In genomic region chr2:30464411-30464810, GRCm38 (mm10) we compare ENCODE assay signal across 9 mouse cellular contexts. TPM values are rescaled to one million over a fixed set of nuclear protein-coding genes. Genes with fewer than 3 reads are reported as not detected.
A peak's percentile ranks its signal among the peaks of the same experiment; 100 is the strongest.
DNase-seq lines count a peak whose midpoint lies in the region; ATAC-seq and TF ChIP-seq lines count a peak whose summit lies in the region.
"Had no signal": no experiment of that assay in that cellular context is flagged by ENCODE, and none has a peak within 500 bp of the region (broad histone marks: within the 10 kb centered on the region; RNA-seq: fewer than 3 reads in every experiment).

No protein-coding gene starts in this region.

- no peaks in the 10 kb centered on the region for H3K36me3 ChIP-seq in heart, postnatal 0 days (replicated peaks; ENCODE audit: control insufficient read depth, insufficient read depth, low read length)
- no peaks in the 10 kb centered on the region for H3K36me3 ChIP-seq in intestine, embryonic 14.5 days (ENCODE audit: control insufficient read depth, insufficient read depth, low read length)
- no peaks in the 10 kb centered on the region for H3K36me3 ChIP-seq in midbrain, postnatal 0 days (ENCODE audit: insufficient read depth, low read length)

- TF ChIP-seq CTCF in heart, postnatal 0 days (IDR thresholded peaks at IDR 0.05; ENCODE audit: low read depth), result no peak
- TF ChIP-seq CTCF in bone marrow macrophage, adult 2 months (IDR thresholded peaks at IDR 0.05; ENCODE audit: low read depth, low read length), result no peak
- no peak for TF ChIP-seq CTCF in midbrain, postnatal 0 days (IDR thresholded peaks at IDR 0.05)

- no peak for ATAC-seq in heart, postnatal 0 days (ENCODE audit: insufficient read depth, low read depth)
- no peak for ATAC-seq in intestine, embryonic 14.5 days (replicated peaks; ENCODE audit: low FRiP score, low TSS enrichment, low read depth)
- ATAC-seq in midbrain, postnatal 0 days (ENCODE audit: low FRiP score), result no peak

- TF ChIP-seq POLR2A in bone marrow macrophage, adult 2 months (IDR thresholded peaks at IDR 0.05; ENCODE audit: borderline replicate concordance, low read depth, low read length), result no peak

- H3K9ac ChIP-seq in heart, postnatal 0 days (replicated peaks; ENCODE audit: low read depth, low read length), result peak overlapping the region; percentile 53
- H3K9ac ChIP-seq in intestine, embryonic 14.5 days (ENCODE audit: low read length), result peak overlapping the region; percentile 25; the same call in 1 of the 2 replicates
- H3K9ac ChIP-seq in midbrain, postnatal 0 days (replicated peaks; ENCODE audit: low read length, poor library complexity, severe bottlenecking), result no peak overlapping the region

- 27% methylated on average over 5 of the region's 5 CpGs for WGBS in heart, postnatal 0 days
- 55% methylated on average over 5 of the region's 5 CpGs for WGBS in intestine, embryonic 14.5 days
- 80% methylated on average over 5 of the region's 5 CpGs for WGBS in midbrain, postnatal 0 days

- no peak for DNase-seq in heart, postnatal 0 days (ENCODE audit: low spot score)
- no peak for DNase-seq in heart, postnatal 25 days (ENCODE audit: low spot score)
- DNase-seq in intestine, embryonic 14.5 days (ENCODE audit: low spot score), result no peak
- no peak for DNase-seq in midbrain, postnatal 0 days (ENCODE audit: low spot score)
- no peak for DNase-seq in ovary, adult 18-20 months (ENCODE audit: low spot score)
- no peak for DNase-seq in frontal cortex, postnatal 25 days (ENCODE audit: low spot score in 2 of 2)
- DNase-seq in frontal cortex, adult 2 months (ENCODE audit: extremely low spot score in 1 of 2, low spot score in 1 of 2), result no peak

- intact Hi-C loops in heart, postnatal 25 days (cut with DNase I), result no loop called here

- H3K27ac ChIP-seq in heart, postnatal 0 days (ENCODE audit: low read depth), result peak overlapping the region; percentile 78
- no peak overlapping the region for H3K27ac ChIP-seq in bone marrow macrophage, adult 2 months (ENCODE audit: insufficient read depth, low read depth, low read length)
- peak overlapping the region; percentile 62; the same call in 1 of the 2 replicates for H3K27ac ChIP-seq in intestine, embryonic 14.5 days (ENCODE audit: low read depth)
- H3K27ac ChIP-seq in midbrain, postnatal 0 days (ENCODE audit: low read depth, low read length), result no peak overlapping the region

- peak overlapping the region; percentile 56 for H3K4me2 ChIP-seq in heart, postnatal 0 days (ENCODE audit: low read depth, low read length)
- H3K4me2 ChIP-seq in intestine, embryonic 14.5 days (ENCODE audit: low read length), result peak overlapping the region; percentile 43
- H3K4me2 ChIP-seq in midbrain, postnatal 0 days (ENCODE audit: low read depth, low read length, poor library complexity, severe bottlenecking), result peak overlapping the region; percentile 49

- no peaks in the 10 kb centered on the region for H3K9me3 ChIP-seq in heart, postnatal 0 days (replicated peaks; ENCODE audit: control insufficient read depth, low read length)
- no peaks in the 10 kb centered on the region for H3K9me3 ChIP-seq in intestine, embryonic 14.5 days (ENCODE audit: control insufficient read depth, low read length)
- H3K9me3 ChIP-seq in midbrain, postnatal 0 days (ENCODE audit: low read length), result no peaks in the 10 kb centered on the region

- H3K4me1 ChIP-seq in heart, postnatal 0 days (ENCODE audit: control insufficient read depth, insufficient read depth), result peaks cover 20% of the 10 kb centered on the region; the same call in 1 of the 2 replicates
- peaks cover 5% of the 10 kb centered on the region; the same call in 1 of the 2 replicates for H3K4me1 ChIP-seq in bone marrow macrophage, adult 2 months (ENCODE audit: control insufficient read depth, insufficient read depth, low read length)
- peaks cover 26% of the 10 kb centered on the region for H3K4me1 ChIP-seq in intestine, embryonic 14.5 days (replicated peaks; ENCODE audit: control insufficient read depth, insufficient read depth, low read length)
- H3K4me1 ChIP-seq in midbrain, postnatal 0 days (ENCODE audit: insufficient read depth, low read length), result peaks cover 21% of the 10 kb centered on the region; the same call in 1 of the 2 replicates

- no peaks in the 10 kb centered on the region for H3K27me3 ChIP-seq in heart, postnatal 0 days (ENCODE audit: control insufficient read depth, insufficient read depth, low read length)
- no peaks in the 10 kb centered on the region for H3K27me3 ChIP-seq in intestine, embryonic 14.5 days (replicated peaks; ENCODE audit: control insufficient read depth, insufficient read depth, low read length)
- no peaks in the 10 kb centered on the region for H3K27me3 ChIP-seq in midbrain, postnatal 0 days (ENCODE audit: insufficient read depth, low read length)
- H3K27me3 ChIP-seq: Patski had no signal

- TF ChIP-seq EP300 in heart, postnatal 0 days (IDR thresholded peaks at IDR 0.05; ENCODE audit: low read depth), result no peak

- peak overlapping the region; percentile 37 for H3K4me3 ChIP-seq in heart, postnatal 0 days (ENCODE audit: low read depth, low read length)
- H3K4me3 ChIP-seq in bone marrow macrophage, adult 2 months (ENCODE audit: insufficient read depth, low read length), result peak overlapping the region; percentile 43
- H3K4me3 ChIP-seq in intestine, embryonic 14.5 days (ENCODE audit: low read depth, low read length), result peak overlapping the region; percentile 16; the same call in 1 of the 2 replicates
- 0 out of 2 replicates have a peak overlapping the region, but pooled peaks have one; percentile 20 for H3K4me3 ChIP-seq in midbrain, postnatal 0 days (ENCODE audit: low read depth, low read length)

RNA-seq across cellular contexts. Expression of gene Ier5l, which starts 9.6 kb away (rescaled TPM):
- total RNA-seq in heart, postnatal 0 days (2014; rRNA removed; ENCODE audit: low replicate concordance), result 12.4 and 12.5 TPM in 2 replicates
- 0.94 and 1.2 TPM in 2 replicates for polyA plus RNA-seq in heart, postnatal 0 days (2015; fragmentation: Nextera tagmentation; extraction: Ambion mirVana)
- 1 to 10 TPM; 4.1 to 6.9 TPM for total RNA-seq in heart, postnatal 25 days (2021)
- polyA plus RNA-seq in bone marrow macrophage, adult 2 months (2012; ENCODE audit: insufficient read depth, insufficient read length, missing spikeins), result 2.0 and 2.4 TPM in 2 replicates
- 2.1 TPM in 2 replicates for polyA plus RNA-seq in intestine, embryonic 14.5 days (2014; fragmentation: Nextera tagmentation; extraction: Ambion mirVana)
- total RNA-seq in midbrain, postnatal 0 days (2014; rRNA removed), result 23.6 and 28.2 TPM in 2 replicates
- 2.6 and 3.2 TPM in 2 replicates for polyA plus RNA-seq in midbrain, postnatal 0 days (2015; fragmentation: Nextera tagmentation; extraction: Ambion mirVana)
- polyA plus RNA-seq in frontal cortex, adult 2 months (2012; rRNA removed), result 14.6 and 17.6 TPM in 2 replicates

RNA-seq across cellular contexts. Expression of gene Ptpa, which starts 48.6 kb away (rescaled TPM):
- 109 and 112 TPM in 2 replicates for total RNA-seq in heart, postnatal 0 days (2014; rRNA removed; ENCODE audit: low replicate concordance)
- 92.4 TPM in 2 replicates for polyA plus RNA-seq in heart, postnatal 0 days (2015; fragmentation: Nextera tagmentation; extraction: Ambion mirVana)
- total RNA-seq in heart, postnatal 25 days (2021), result 10 to 100 TPM; 91.2 to 92.3 TPM
- 110 TPM in 2 replicates for polyA plus RNA-seq in bone marrow macrophage, adult 2 months (2012; ENCODE audit: insufficient read depth, insufficient read length, missing spikeins)
- 76.6 and 78.2 TPM in 2 replicates for polyA plus RNA-seq in intestine, embryonic 14.5 days (2014; fragmentation: Nextera tagmentation; extraction: Ambion mirVana)
- 139 and 147 TPM in 2 replicates for total RNA-seq in midbrain, postnatal 0 days (2014; rRNA removed)
- polyA plus RNA-seq in midbrain, postnatal 0 days (2015; fragmentation: Nextera tagmentation; extraction: Ambion mirVana), result 138 and 141 TPM in 2 replicates
- polyA plus RNA-seq in frontal cortex, adult 2 months (2012; rRNA removed), result 155 and 161 TPM in 2 replicates

RNA-seq across cellular contexts. Expression of gene Crat, which starts 48.8 kb away (rescaled TPM):
- total RNA-seq in heart, postnatal 0 days (2014; rRNA removed; ENCODE audit: low replicate concordance), result 351 and 413 TPM in 2 replicates
- 263 and 266 TPM in 2 replicates for polyA plus RNA-seq in heart, postnatal 0 days (2015; fragmentation: Nextera tagmentation; extraction: Ambion mirVana)
- 100 to 1,000 TPM; 433 to 486 TPM for total RNA-seq in heart, postnatal 25 days (2021)
- 66.4 and 67.4 TPM in 2 replicates for polyA plus RNA-seq in bone marrow macrophage, adult 2 months (2012; ENCODE audit: insufficient read depth, insufficient read length, missing spikeins)
- 22.6 and 25.3 TPM in 2 replicates for polyA plus RNA-seq in intestine, embryonic 14.5 days (2014; fragmentation: Nextera tagmentation; extraction: Ambion mirVana)
- total RNA-seq in midbrain, postnatal 0 days (2014; rRNA removed), result 32.6 and 38.0 TPM in 2 replicates
- 24.9 and 27.4 TPM in 2 replicates for polyA plus RNA-seq in midbrain, postnatal 0 days (2015; fragmentation: Nextera tagmentation; extraction: Ambion mirVana)
- 46.7 and 53.1 TPM in 2 replicates for polyA plus RNA-seq in frontal cortex, adult 2 months (2012; rRNA removed)

Comparison
In these comparisons a context has a peak if more than half of its experiments do, and no peak if none do; other contexts are left out.
1. H3K27ac ChIP-seq: peak in heart, postnatal 0 days (single experiment) and intestine, embryonic 14.5 days (single experiment); none in bone marrow macrophage, adult 2 months (single experiment) and midbrain, postnatal 0 days (single experiment).
2. Peak in every context shown above with its lines, with median percentiles within 50 percentile points of each other: H3K4me2 ChIP-seq and H3K4me3 ChIP-seq.